Mouse (Mus musculus): ENCODE results near the gene Tead4. TPM values are rescaled to one million over a fixed set of nuclear protein-coding genes. Genes with fewer than 3 reads are reported as not detected.

Tead4 gene
- polyA plus RNA-seq, 1 experiment from 2014 or later: 5.4 TPM

GRCm38 (mm10) chr6:128200116-128200846, 100.3 kb downstream of the Tead4 start:
- H3K4me3 ChIP-seq: peak overlapping the region; percentile 61
- ATAC-seq (ENCODE audit: low FRiP score, low read depth): peak; percentile 99
- H3K9me3 ChIP-seq: no peaks in the 10 kb centered on the region
- no peaks in the 10 kb centered on the region for H3K36me3 ChIP-seq
- H3K4me1 ChIP-seq: no peaks in the 10 kb centered on the region
- H3K9ac ChIP-seq: peak overlapping the region; percentile 73
- H3K27ac ChIP-seq: 0 out of 2 replicates have a peak overlapping the region, but pooled peaks have one; percentile 17
- H3K4me2 ChIP-seq (replicated peaks): peak overlapping the region; percentile 93
- WGBS: under 1% methylated on average over 54 of the region's 54 CpGs
- no peaks in the 10 kb centered on the region for H3K27me3 ChIP-seq

DNA sequence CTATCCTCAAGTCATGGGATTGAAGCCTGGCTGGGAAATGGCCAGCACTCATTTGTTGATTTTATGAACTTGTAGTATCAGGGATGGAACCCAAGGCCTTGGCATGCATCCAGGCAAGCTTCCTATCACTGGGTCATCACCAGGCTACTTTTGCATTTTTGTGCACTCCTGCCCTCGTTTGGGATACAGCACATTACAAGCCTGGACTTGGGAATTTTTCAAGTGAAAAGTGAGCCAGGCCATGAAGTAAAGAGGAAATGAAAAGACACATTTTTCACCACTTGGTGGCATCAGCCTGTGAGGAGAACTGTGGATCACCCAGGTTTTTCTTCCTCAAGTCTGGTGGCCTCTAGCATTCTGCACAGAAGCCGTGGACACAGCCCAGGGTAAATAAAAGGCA, 117.1 kb downstream of the Tead4 start:
- H3K27ac ChIP-seq: no peak overlapping the region
- no peak overlapping the region for H3K9ac ChIP-seq
- H3K4me3 ChIP-seq: no peak overlapping the region
- no peak for ATAC-seq (ENCODE audit: low FRiP score, low read depth)
- no peaks in the 10 kb centered on the region for H3K9me3 ChIP-seq
- H3K4me1 ChIP-seq: no peaks in the 10 kb centered on the region
- H3K27me3 ChIP-seq: no peaks in the 10 kb centered on the region
- WGBS: 38% methylated on average over 2 of the region's 2 CpGs
- no peak overlapping the region for H3K4me2 ChIP-seq (replicated peaks)
- no peaks in the 10 kb centered on the region for H3K36me3 ChIP-seq

DNA sequence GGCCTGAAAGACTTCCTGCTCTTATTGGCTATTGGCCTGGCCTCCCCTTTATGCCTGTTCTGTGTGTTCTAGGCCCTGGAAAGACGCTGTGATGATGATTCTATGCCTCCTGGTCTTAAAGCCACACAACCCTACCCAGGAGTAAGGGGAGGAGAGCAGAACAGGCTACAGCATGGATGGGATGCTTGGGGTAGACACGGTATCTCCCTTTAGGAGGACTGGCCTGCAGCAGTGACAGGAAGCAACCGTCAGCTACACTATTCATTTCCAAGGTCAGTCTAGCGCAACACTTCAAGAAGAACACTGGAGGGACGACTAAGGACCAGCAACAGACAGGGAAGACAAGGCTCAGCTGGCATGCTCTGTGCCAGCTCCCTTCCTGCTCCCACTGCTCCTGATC, 119.4 kb downstream of the Tead4 start:
- no peaks in the 10 kb centered on the region for H3K4me1 ChIP-seq
- WGBS: 73% methylated on average over 5 of the region's 5 CpGs

GRCm38 (mm10) chr6:128179651-128180050, 121.0 kb downstream of the Tead4 start:
- no peaks in the 10 kb centered on the region for H3K4me1 ChIP-seq
- ATAC-seq (ENCODE audit: low FRiP score, low read depth): no peak
- WGBS: 91% methylated on average over 1 of the region's 1 CpGs
- H3K9ac ChIP-seq: no peak overlapping the region
- H3K27ac ChIP-seq: no peak overlapping the region
- no peak overlapping the region for H3K4me3 ChIP-seq
- H3K36me3 ChIP-seq: no peaks in the 10 kb centered on the region
- H3K27me3 ChIP-seq: no peaks in the 10 kb centered on the region
- H3K9me3 ChIP-seq: no peaks in the 10 kb centered on the region
- no peak overlapping the region for H3K4me2 ChIP-seq (replicated peaks)

More for the DNA sequence above, 119.4 kb downstream of the Tead4 start:
- Histone ChIP-seq H3K27me3 (no peaks in the 10 kb centered on the region), H3K9ac (no peak overlapping the region), H3K36me3 (no peaks in the 10 kb centered on the region), H3K4me2 (replicated peaks) (no peak overlapping the region), H3K9me3 (no peaks in the 10 kb centered on the region), H3K4me3 (no peak overlapping the region), H3K27ac (no peak overlapping the region)
- ATAC-seq (ENCODE audit: low FRiP score, low read depth): no peak

DNA sequence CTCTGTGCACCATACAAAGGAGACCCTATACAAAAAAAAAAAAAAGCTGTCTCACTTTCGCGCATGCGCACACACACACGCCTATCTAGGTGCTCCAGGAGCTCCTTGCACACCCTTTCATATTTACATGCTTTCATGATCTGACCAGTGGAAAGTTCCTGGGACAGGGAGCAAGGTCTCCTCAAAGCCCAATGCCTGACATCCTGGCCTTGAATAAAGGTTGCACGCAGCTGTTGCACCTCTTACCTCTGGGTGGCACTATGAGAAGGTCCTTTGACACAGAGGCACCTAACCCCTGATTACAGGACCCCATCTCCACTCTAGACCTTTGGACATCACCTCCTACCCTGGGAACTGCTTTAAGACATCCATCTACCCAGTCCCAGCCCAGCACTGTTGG, 121.4 kb downstream of the Tead4 start:
- H3K27ac ChIP-seq: no peak overlapping the region
- no peaks in the 10 kb centered on the region for H3K36me3 ChIP-seq
- no peaks in the 10 kb centered on the region for H3K9me3 ChIP-seq
- H3K27me3 ChIP-seq: no peaks in the 10 kb centered on the region
- ATAC-seq (ENCODE audit: low FRiP score, low read depth): no peak
- 71% methylated on average over 5 of the region's 5 CpGs for WGBS
- no peak overlapping the region for H3K9ac ChIP-seq
- no peak overlapping the region for H3K4me2 ChIP-seq (replicated peaks)
- no peak overlapping the region for H3K4me3 ChIP-seq
- H3K4me1 ChIP-seq: no peaks in the 10 kb centered on the region

DNA sequence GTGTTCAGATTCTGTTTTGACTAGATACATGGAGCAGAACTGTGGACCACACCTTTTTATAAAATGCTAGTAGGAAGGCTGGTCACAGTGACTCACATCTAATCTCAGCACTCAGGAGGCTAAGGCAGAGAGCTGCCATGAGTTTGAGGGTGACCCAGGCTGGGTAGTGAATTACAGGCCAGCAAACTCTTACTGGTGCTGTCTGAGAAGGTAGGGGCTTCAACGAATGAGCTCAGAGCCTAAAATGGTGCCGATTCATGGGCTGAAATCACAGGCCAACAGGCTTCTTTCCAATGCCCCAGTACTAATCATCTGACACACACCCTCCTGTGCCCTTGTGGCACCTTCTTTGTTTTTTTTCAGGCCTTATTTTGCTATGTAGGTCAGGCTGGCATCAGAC, 121.9 kb downstream of the Tead4 start:
- Histone ChIP-seq H3K9me3 (no peaks in the 10 kb centered on the region), H3K9ac (no peak overlapping the region), H3K4me2 (replicated peaks) (no peak overlapping the region), H3K27ac (no peak overlapping the region), H3K27me3 (no peaks in the 10 kb centered on the region), H3K36me3 (no peaks in the 10 kb centered on the region), H3K4me3 (no peak overlapping the region), H3K4me1 (no peaks in the 10 kb centered on the region)
- ATAC-seq (ENCODE audit: low FRiP score, low read depth): no peak
- 85% methylated on average over 2 of the region's 2 CpGs for WGBS

Other genes starting within 250 kb of the Tead4 start
- 125 and 132 TPM in 2 replicates for gene Tspan9, start 157.2 kb downstream of the Tead4 start, polyA plus RNA-seq (2015; fragmentation: Nextera tagmentation; extraction: Ambion mirVana)
- 24.0 and 26.3 TPM in 2 replicates for gene Tulp3, start 55.0 kb upstream of the Tead4 start, polyA plus RNA-seq (2015; fragmentation: Nextera tagmentation; extraction: Ambion mirVana)
- 157 and 161 TPM in 2 replicates for gene Rhno1, start 62.1 kb upstream of the Tead4 start, polyA plus RNA-seq (2015; fragmentation: Nextera tagmentation; extraction: Ambion mirVana)
- gene Foxm1, start 62.1 kb upstream of the Tead4 start, polyA plus RNA-seq (2015; fragmentation: Nextera tagmentation; extraction: Ambion mirVana): 29.3 and 32.8 TPM in 2 replicates
- gene Tex52, start 74.6 kb upstream of the Tead4 start, polyA plus RNA-seq (2015; fragmentation: Nextera tagmentation; extraction: Ambion mirVana): 0.34 and 0.49 TPM in 2 replicates
- gene Gm44596, start 74.7 kb upstream of the Tead4 start, polyA plus RNA-seq (2015; fragmentation: Nextera tagmentation; extraction: Ambion mirVana): not detected in 2 replicates
- gene Nrip2, start 98.5 kb upstream of the Tead4 start, polyA plus RNA-seq (2015; fragmentation: Nextera tagmentation; extraction: Ambion mirVana): 5.9 and 6.9 TPM in 2 replicates
- gene Itfg2, start 124.1 kb upstream of the Tead4 start, polyA plus RNA-seq (2015; fragmentation: Nextera tagmentation; extraction: Ambion mirVana): 41.1 and 41.3 TPM in 2 replicates
- 434 and 451 TPM in 2 replicates for gene Fkbp4, start 137.9 kb upstream of the Tead4 start, polyA plus RNA-seq (2015; fragmentation: Nextera tagmentation; extraction: Ambion mirVana)
- 0.33 TPM in 1 of 2 replicates, not detected in the other for gene Pzp, start 225.9 kb upstream of the Tead4 start, polyA plus RNA-seq (2015; fragmentation: Nextera tagmentation; extraction: Ambion mirVana)

All from limb, embryonic 13.5 days (tissue).